Mouse (Mus musculus) neural tube, embryonic 12.5 days (tissue): ENCODE data around the gene Thada. TPM values are rescaled to one million over a fixed set of nuclear protein-coding genes. Genes with fewer than 3 reads are reported as not detected.

Source experiments
- ATAC-seq: fragments of 200-750 bp; cut with Nextera tagmentation; 2 replicates; pipeline ENCODE4 v1.8.0; 2017; ENCODE audit warnings: low read depth, mild to moderate bottlenecking, moderate TSS enrichment, moderate library complexity; ENCODE audit not compliant: low FRiP score
- H3K27ac ChIP-seq: fragments of 300-500 bp; sonication (generic); 2 replicates; pipeline ENCODE4 v1.5.1; 2016
- H3K27me3 ChIP-seq: fragments of 300-500 bp; sonication (generic); replicated peaks from 2 replicates; pipeline ENCODE4 v1.6.1; 2016; ENCODE audit warnings: mild to moderate bottlenecking
- H3K36me3 ChIP-seq: fragments of 300-500 bp; sonication (generic); 2 replicates; pipeline ENCODE4 v1.6.1; 2016; ENCODE audit warnings: mild to moderate bottlenecking
- H3K4me1 ChIP-seq: fragments of 300-500 bp; sonication (generic); 2 replicates; pipeline ENCODE4 v1.6.1; 2016
- H3K4me2 ChIP-seq: fragments of 300-500 bp; sonication (generic); replicated peaks from 2 replicates; pipeline ENCODE4 v1.6.1; 2016; ENCODE audit warnings: mild to moderate bottlenecking
- H3K4me3 ChIP-seq: fragments of 300-500 bp; sonication (generic); 2 replicates; pipeline ENCODE4 v1.5.1; 2016
- H3K9ac ChIP-seq: fragments of 300-500 bp; sonication (generic); 2 replicates; pipeline ENCODE4 v1.6.1; 2016; ENCODE audit warnings: mild to moderate bottlenecking
- H3K9me3 ChIP-seq: fragments of 300-500 bp; sonication (generic); 2 replicates; pipeline ENCODE4 v1.6.1; 2016; ENCODE audit warnings: mild to moderate bottlenecking
- WGBS: fragments of 180-500 bp; shearing (Covaris S2); methylation state at CpG from one replicate; pipeline ENCODE4 v1.1.7; 2016; 5-methylcytosine and 5-hydroxymethylcytosine counted together
- polyA plus RNA-seq: library from polyadenylated mRNA; unstranded; fragments of >200 nt; fragmentation: Nextera tagmentation; extraction: Ambion mirVana; gene quantifications from 2 replicates; pipeline ENCODE4 v1.2.1, GENCODE M21; 2016

Thada gene
- polyA plus RNA-seq, 1 experiment from 2014 or later = 9.2 TPM

- ATAC-seq = no peak
- no peak overlapping the region for H3K9ac ChIP-seq
- H3K4me2 ChIP-seq = no peak overlapping the region
- H3K4me1 ChIP-seq = no peaks in the 10 kb centered on the region
- peaks cover 2% of the 10 kb centered on the region; the same call in 1 of the 2 replicates for H3K36me3 ChIP-seq
- no peaks in the 10 kb centered on the region for H3K27me3 ChIP-seq
- WGBS = 89% methylated on average over 2 of the region's 2 CpGs
- no peak overlapping the region for H3K4me3 ChIP-seq
- H3K9me3 ChIP-seq = no peaks in the 10 kb centered on the region
- no peak overlapping the region for H3K27ac ChIP-seq
Observed at GRCm38 (mm10) chr17:84390026-84390425, 76.0 kb downstream of the Thada start.

GRCm38 (mm10) chr17:84386176-84386575 is 79.8 kb downstream of the Thada start:
- H3K9ac ChIP-seq = no peak overlapping the region
- no peak overlapping the region for H3K4me3 ChIP-seq
- 89% methylated on average over 4 of the region's 4 CpGs for WGBS
- no peak overlapping the region for H3K27ac ChIP-seq
- H3K27me3 ChIP-seq = no peaks in the 10 kb centered on the region
- H3K9me3 ChIP-seq = no peaks in the 10 kb centered on the region
- H3K36me3 ChIP-seq = peaks cover 15% of the 10 kb centered on the region
- no peak for ATAC-seq
- no peak overlapping the region for H3K4me2 ChIP-seq
- no peaks in the 10 kb centered on the region for H3K4me1 ChIP-seq

- no peak overlapping the region for H3K4me3 ChIP-seq
Observed at GRCm38 (mm10) chr17:84385696-84386095, 80.3 kb downstream of the Thada start.

DNA sequence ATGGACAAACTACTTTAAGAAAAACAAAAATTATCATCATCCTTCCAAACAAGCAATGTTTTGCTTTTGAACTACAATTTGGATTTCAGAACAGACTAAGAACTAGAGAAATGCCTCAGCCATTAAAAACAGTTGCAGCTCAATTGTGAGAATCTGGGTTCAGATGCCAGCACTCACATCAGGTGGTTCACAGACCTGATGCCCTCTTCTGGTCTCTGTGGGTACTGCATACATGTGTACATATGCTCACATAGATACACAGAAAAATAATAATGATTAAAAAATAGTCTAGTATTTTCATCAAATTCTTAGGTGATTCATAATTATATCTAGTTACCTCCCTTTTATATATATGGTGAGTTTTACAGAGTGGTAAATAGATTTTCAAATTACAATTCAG is 81.3 kb downstream of the Thada start:
- H3K36me3 ChIP-seq = peaks cover 23% of the 10 kb centered on the region
- H3K27ac ChIP-seq = no peak overlapping the region
- H3K9me3 ChIP-seq = no peaks in the 10 kb centered on the region
- no peaks in the 10 kb centered on the region for H3K4me1 ChIP-seq
- H3K4me3 ChIP-seq = no peak overlapping the region
- ATAC-seq = no peak
- no peak overlapping the region for H3K9ac ChIP-seq
- H3K4me2 ChIP-seq = no peak overlapping the region
- H3K27me3 ChIP-seq = no peaks in the 10 kb centered on the region

More at GRCm38 (mm10) chr17:84385696-84386095, 80.3 kb downstream of the Thada start:
- ATAC-seq = no peak
- H3K4me2 ChIP-seq = no peak overlapping the region
- H3K9ac ChIP-seq = no peak overlapping the region
- H3K36me3 ChIP-seq = peaks cover 19% of the 10 kb centered on the region
- no peaks in the 10 kb centered on the region for H3K9me3 ChIP-seq
- no peaks in the 10 kb centered on the region for H3K4me1 ChIP-seq
- no peak overlapping the region for H3K27ac ChIP-seq
- no peaks in the 10 kb centered on the region for H3K27me3 ChIP-seq
- 89% methylated on average over 6 of the region's 6 CpGs for WGBS

DNA sequence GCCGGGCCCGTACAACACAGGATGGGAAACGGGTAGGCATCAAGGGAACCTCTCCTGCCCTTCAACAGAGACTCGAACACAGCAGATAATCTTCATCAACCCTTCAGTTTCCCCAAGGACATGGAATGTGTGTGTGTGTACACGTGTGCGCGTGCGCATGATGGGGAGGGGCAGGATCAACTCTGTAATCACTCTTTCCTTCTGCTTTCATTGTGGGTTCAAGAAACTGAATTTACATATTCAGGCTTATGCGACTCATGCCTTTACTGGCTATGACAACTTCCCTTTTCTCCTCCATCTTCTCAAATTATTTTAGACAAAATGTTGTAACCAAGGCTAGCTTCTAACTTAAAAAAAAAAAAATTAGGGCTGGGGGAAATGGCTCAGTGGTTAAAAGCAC is 85.7 kb downstream of the Thada start:
- ATAC-seq = no peak
- Histone ChIP-seq H3K4me2 (no peak overlapping the region), H3K9ac (no peak overlapping the region), H3K36me3 (peaks cover 23% of the 10 kb centered on the region), H3K4me3 (no peak overlapping the region), H3K4me1 (no peaks in the 10 kb centered on the region), H3K27me3 (no peaks in the 10 kb centered on the region), H3K9me3 (no peaks in the 10 kb centered on the region), H3K27ac (no peak overlapping the region)
- WGBS = 98% methylated on average over 9 of the region's 9 CpGs

GRCm38 (mm10) chr17:84376882-84377281 is 89.1 kb downstream of the Thada start:
- no peak overlapping the region for H3K4me2 ChIP-seq
- no peak for ATAC-seq
- H3K27me3 ChIP-seq = no peaks in the 10 kb centered on the region
- H3K27ac ChIP-seq = no peak overlapping the region
- no peak overlapping the region for H3K4me3 ChIP-seq
- 90% methylated on average over 4 of the region's 4 CpGs for WGBS
- H3K9me3 ChIP-seq = no peaks in the 10 kb centered on the region
- H3K36me3 ChIP-seq = peaks cover 8% of the 10 kb centered on the region
- H3K9ac ChIP-seq = no peak overlapping the region
- no peaks in the 10 kb centered on the region for H3K4me1 ChIP-seq

DNA sequence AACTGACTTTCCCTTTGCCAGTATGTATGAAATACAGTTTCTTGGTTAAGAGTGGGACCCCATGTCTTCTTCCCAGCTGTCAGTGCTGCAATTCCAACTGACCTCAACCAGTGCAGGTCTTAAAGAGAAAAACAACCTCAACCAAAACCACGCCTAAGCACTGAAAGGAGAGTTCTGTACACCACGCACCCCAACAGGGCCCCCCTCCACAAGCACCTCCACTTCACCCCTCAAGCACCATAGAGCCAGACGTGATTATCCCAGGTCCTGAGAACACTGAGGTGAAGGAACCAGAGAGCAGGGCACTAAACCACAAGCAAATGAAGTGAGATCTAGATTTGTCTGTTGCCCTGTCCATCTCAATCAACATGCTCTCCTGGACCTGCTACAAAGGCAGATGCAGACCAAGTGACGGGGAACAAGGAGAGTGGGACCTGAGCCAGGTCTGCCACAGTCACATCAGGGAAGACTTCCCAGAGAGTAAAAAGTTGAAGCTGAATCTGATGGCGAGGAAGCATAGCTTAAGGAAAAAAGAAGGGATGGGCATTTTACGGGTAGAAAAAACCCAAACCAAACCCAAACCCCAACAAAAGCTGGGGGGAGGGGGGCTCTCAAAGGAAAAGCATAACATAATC is 93.5 kb downstream of the Thada start:
- Histone ChIP-seq H3K27me3 (no peaks in the 10 kb centered on the region), H3K27ac (no peak overlapping the region), H3K36me3 (no peaks in the 10 kb centered on the region), H3K4me2 (no peak overlapping the region), H3K4me1 (no peaks in the 10 kb centered on the region), H3K4me3 (no peak overlapping the region), H3K9me3 (no peaks in the 10 kb centered on the region), H3K9ac (no peak overlapping the region)
- no peak for ATAC-seq
- WGBS = 87% methylated on average over 6 of the region's 6 CpGs

GRCm38 (mm10) chr17:84370385-84370784 is 95.6 kb downstream of the Thada start:
- Histone ChIP-seq H3K9ac (no peak overlapping the region), H3K4me2 (no peak overlapping the region), H3K36me3 (no peaks in the 10 kb centered on the region), H3K27me3 (no peaks in the 10 kb centered on the region), H3K9me3 (no peaks in the 10 kb centered on the region), H3K4me1 (peaks cover 7% of the 10 kb centered on the region), H3K27ac (no peak overlapping the region), H3K4me3 (no peak overlapping the region)
- ATAC-seq = no peak
- 85% methylated on average over 5 of the region's 5 CpGs for WGBS

- WGBS = 82% methylated on average over 3 of the region's 3 CpGs
- no peaks in the 10 kb centered on the region for H3K9me3 ChIP-seq
- no peak overlapping the region for H3K9ac ChIP-seq
- no peaks in the 10 kb centered on the region for H3K36me3 ChIP-seq
- H3K27ac ChIP-seq = no peak overlapping the region
- H3K4me2 ChIP-seq = no peak overlapping the region
- ATAC-seq = no peak
- no peak overlapping the region for H3K4me3 ChIP-seq
- no peaks in the 10 kb centered on the region for H3K27me3 ChIP-seq
- peaks cover 9% of the 10 kb centered on the region for H3K4me1 ChIP-seq
Observed at GRCm38 (mm10) chr17:84369769-84370168, 96.2 kb downstream of the Thada start.

DNA sequence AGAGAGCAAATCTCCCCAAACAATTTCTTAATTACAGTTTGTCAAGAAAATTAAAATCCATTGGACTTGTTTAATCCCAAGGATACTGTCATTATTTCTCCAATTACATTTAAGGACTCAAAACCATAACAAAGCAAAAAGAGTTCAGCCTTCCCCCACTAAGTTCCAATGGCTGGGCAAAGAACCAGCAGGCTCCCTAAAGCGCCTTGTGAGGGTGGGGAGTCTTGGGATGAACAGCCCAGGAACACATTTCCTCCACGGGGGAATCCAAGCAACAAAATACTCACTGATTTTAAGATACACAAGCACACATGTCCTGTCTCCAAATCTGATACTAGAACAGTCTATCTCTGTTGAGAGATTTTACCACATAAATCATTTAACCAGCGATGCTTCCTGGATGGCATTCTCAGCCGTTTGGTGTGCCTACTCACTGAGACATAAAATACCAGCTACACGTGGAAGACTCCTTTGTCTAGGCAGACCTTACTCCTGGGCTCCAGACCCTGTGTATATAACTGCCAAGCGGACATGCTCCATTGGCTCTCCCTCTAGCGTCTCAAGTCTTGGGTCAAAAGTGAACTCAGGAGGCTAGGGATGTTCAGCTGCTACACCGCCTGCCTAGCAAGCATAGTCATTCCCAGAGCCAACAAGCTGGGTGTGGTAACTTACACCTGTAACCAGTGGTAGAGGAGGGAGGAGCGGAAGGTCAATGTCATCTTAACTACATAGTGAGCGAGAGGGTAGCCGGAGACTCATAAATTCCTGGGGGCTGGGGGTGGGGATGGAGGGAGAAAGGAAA is 97.6 kb downstream of the Thada start:
- Histone ChIP-seq H3K9ac (no peak overlapping the region), H3K9me3 (no peaks in the 10 kb centered on the region), H3K4me1 (peaks cover 22% of the 10 kb centered on the region), H3K36me3 (no peaks in the 10 kb centered on the region), H3K4me3 (no peak overlapping the region), H3K27me3 (no peaks in the 10 kb centered on the region), H3K4me2 (no peak overlapping the region), H3K27ac (no peak overlapping the region)
- no peak for ATAC-seq
- WGBS = 76% methylated on average over 11 of the region's 11 CpGs

DNA sequence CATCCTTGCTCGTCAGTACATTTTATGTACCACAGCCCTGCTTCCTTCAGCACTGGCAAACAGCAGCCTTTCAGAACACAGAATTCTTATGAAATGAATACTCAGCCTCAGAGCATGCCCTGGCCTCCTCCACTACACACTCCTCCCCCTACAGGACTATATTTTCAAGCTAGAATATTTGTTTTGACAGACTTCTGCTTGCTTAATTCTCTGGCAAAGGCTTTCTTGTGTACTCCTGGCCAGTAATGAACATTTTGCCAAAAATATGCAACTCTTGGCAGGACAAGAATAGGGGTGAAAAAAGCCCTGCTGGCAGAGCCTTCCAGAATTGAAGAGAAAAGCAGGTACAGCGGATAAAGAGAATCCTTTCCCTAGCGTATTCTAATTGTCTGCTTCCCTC is 98.3 kb downstream of the Thada start:
- H3K27ac ChIP-seq = no peak overlapping the region
- H3K4me2 ChIP-seq = no peak overlapping the region
- H3K27me3 ChIP-seq = no peaks in the 10 kb centered on the region
- H3K9me3 ChIP-seq = no peaks in the 10 kb centered on the region
- no peak overlapping the region for H3K4me3 ChIP-seq
- H3K4me1 ChIP-seq = peaks cover 26% of the 10 kb centered on the region
- H3K36me3 ChIP-seq = no peaks in the 10 kb centered on the region
- WGBS = 79% methylated on average over 3 of the region's 3 CpGs
- no peak overlapping the region for H3K9ac ChIP-seq
- ATAC-seq = no peak

DNA sequence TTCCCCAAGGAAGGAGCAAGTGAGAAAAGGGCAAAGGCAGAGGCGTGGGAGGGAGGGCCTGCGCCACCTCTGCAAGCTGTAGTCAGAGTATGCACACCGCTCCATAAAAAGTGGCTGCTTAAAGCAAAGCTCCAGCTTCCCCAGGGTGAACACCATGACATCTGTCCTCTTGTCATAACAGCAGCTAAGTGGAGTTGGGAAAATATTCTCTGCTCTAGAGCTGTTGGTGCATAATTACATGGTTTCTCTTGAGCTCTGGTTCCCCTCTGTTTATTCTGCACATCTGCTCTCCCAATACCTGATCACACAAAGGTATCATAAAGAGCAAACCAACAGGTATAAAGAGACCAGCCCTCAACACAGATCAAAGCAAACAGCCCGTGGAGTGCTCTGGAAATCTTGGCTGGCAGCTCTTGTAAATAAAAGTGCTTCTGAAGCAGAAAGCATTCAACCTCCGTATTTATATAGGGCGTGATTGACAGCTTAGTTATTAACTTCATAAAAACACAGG is 100.2 kb downstream of the Thada start:
- peak overlapping the region; percentile 59 for H3K27ac ChIP-seq
- no peaks in the 10 kb centered on the region for H3K27me3 ChIP-seq
- H3K9me3 ChIP-seq = no peaks in the 10 kb centered on the region
- 44% methylated on average over 6 of the region's 6 CpGs for WGBS
- H3K4me1 ChIP-seq = peaks cover 26% of the 10 kb centered on the region
- H3K4me3 ChIP-seq = no peak overlapping the region
- no peak overlapping the region for H3K4me2 ChIP-seq
- ATAC-seq = no peak
- H3K36me3 ChIP-seq = no peaks in the 10 kb centered on the region
- no peak overlapping the region for H3K9ac ChIP-seq
